Mouse (Mus musculus) myocyte (in vitro differentiated cells): Measurements from ENCODE around the gene Plekha5. TPM values are rescaled to one million over a fixed set of nuclear protein-coding genes. Genes with fewer than 3 reads are reported as not detected.

ENCODE experiments used
- H3K27me3 ChIP-seq: one replicate; pipeline ENCODE4 v1.6.1; 2011; ENCODE audit not compliant: control insufficient read depth, insufficient read depth, insufficient read length
- H3K36me3 ChIP-seq: one replicate; pipeline ENCODE4 v1.6.1; 2011; ENCODE audit not compliant: control insufficient read depth, insufficient read depth
- H3K4me2 ChIP-seq: one replicate; pipeline ENCODE4 v1.6.1; 2011; ENCODE audit warnings: low read depth, control low read depth
- H3K4me3 ChIP-seq: one replicate; pipeline ENCODE4 v1.5.1; 2011; ENCODE audit warnings: mild to moderate bottlenecking, control low read depth, moderate library complexity
- H3K79me2 ChIP-seq: one replicate; pipeline ENCODE4 v1.6.1; 2011; ENCODE audit not compliant: control insufficient read depth, insufficient read depth
- H3ac ChIP-seq: one replicate; pipeline ENCODE4 v1.6.1; 2011; ENCODE audit not compliant: control insufficient read depth, insufficient read length
- CEBPB ChIP-seq: IDR thresholded peaks from 2 replicates; pipeline ENCODE4 v1.6.1; 2011; ENCODE audit warnings: mild to moderate bottlenecking, moderate library complexity; ENCODE audit not compliant: poor library complexity, insufficient read depth, severe bottlenecking
- E2F4 ChIP-seq: IDR thresholded peaks from one replicate; pipeline ENCODE4 v1.6.1; 2011; ENCODE audit warnings: mild to moderate bottlenecking, control low read depth, moderate library complexity; ENCODE audit not compliant: insufficient read depth
- MAX ChIP-seq: IDR thresholded peaks from one replicate; pipeline ENCODE4 v1.6.1; 2011; ENCODE audit warnings: low read depth, mild to moderate bottlenecking, control low read depth
- MYOD1 ChIP-seq, 3 experiments: IDR thresholded peaks; one replicate each; pipeline ENCODE4 v1.6.1; 2011; ENCODE audit warnings: control low read depth in 2 of 3, low read depth in 2 of 3, mild to moderate bottlenecking in 2 of 3, moderate library complexity in 1 of 3; ENCODE audit not compliant: insufficient read length in 2 of 3, control insufficient read depth in 1 of 3
- MYOG ChIP-seq, 3 experiments: IDR thresholded peaks; one replicate each; pipeline ENCODE4 v1.6.1; 2011; ENCODE audit warnings: control low read depth in 2 of 3, low read depth in 2 of 3, mild to moderate bottlenecking in 2 of 3; ENCODE audit not compliant: insufficient read length in 2 of 3, control insufficient read depth in 1 of 3, insufficient read depth in 1 of 3
- POLR2A ChIP-seq: IDR thresholded peaks from one replicate; pipeline ENCODE4 v1.6.1; 2011; ENCODE audit warnings: low read depth, mild to moderate bottlenecking, control low read depth, moderate library complexity; ENCODE audit not compliant: insufficient read length
- POLR2AphosphoS2 ChIP-seq: IDR thresholded peaks from one replicate; pipeline ENCODE4 v1.6.1; 2011; ENCODE audit warnings: low read depth, control low read depth; ENCODE audit not compliant: insufficient read length
- REST ChIP-seq: IDR thresholded peaks from one replicate; pipeline ENCODE4 v1.6.1; 2011; ENCODE audit warnings: mild to moderate bottlenecking, control low read depth, moderate library complexity; ENCODE audit not compliant: insufficient read depth, insufficient read length
- SRF ChIP-seq: IDR thresholded peaks from one replicate; pipeline ENCODE4 v1.6.1; 2011; ENCODE audit warnings: low read depth; ENCODE audit not compliant: control insufficient read depth, insufficient read length
- TCF12 ChIP-seq: IDR thresholded peaks from one replicate; pipeline ENCODE4 v1.6.1; 2011; ENCODE audit warnings: mild to moderate bottlenecking, control low read depth; ENCODE audit not compliant: poor library complexity, insufficient read depth, severe bottlenecking
- TCF3 ChIP-seq: IDR thresholded peaks from one replicate; pipeline ENCODE4 v1.6.1; 2011; ENCODE audit warnings: low read depth, control low read depth; ENCODE audit not compliant: insufficient read length
- USF1 ChIP-seq: IDR thresholded peaks from one replicate; pipeline ENCODE4 v1.6.1; 2011; ENCODE audit warnings: low read depth, mild to moderate bottlenecking, control low read depth, moderate library complexity
- polyA plus RNA-seq: library from polyadenylated mRNA; unstranded; fragments of >200 nt; fragmentation: generic; extraction: Trizol; gene quantifications from one replicate; pipeline ENCODE4 v1.2.1, GENCODE M21; 2012; ENCODE audit warnings: missing spikeins

Plekha5 gene
- polyA plus RNA-seq, 1 experiment = 12.2 TPM

- H3K79me2 ChIP-seq = no peaks in the 10 kb centered on the region
- H3K36me3 ChIP-seq = no peaks in the 10 kb centered on the region
- TF ChIP-seq TCF12 = no peak
- no peak overlapping the region for H3ac ChIP-seq
- H3K27me3 ChIP-seq = no peaks in the 10 kb centered on the region
- no peak overlapping the region for H3K4me2 ChIP-seq
- H3K4me3 ChIP-seq = no peak overlapping the region
Measured at GRCm38 (mm10) chr6:140488673-140489072, 64.8 kb downstream of the Plekha5 start.

- no peaks in the 10 kb centered on the region for H3K79me2 ChIP-seq
- no peak overlapping the region for H3K4me3 ChIP-seq
- H3K27me3 ChIP-seq = no peaks in the 10 kb centered on the region
- no peaks in the 10 kb centered on the region for H3K36me3 ChIP-seq
- no peak for TF ChIP-seq TCF12
- no peak for TF ChIP-seq SRF
- TF ChIP-seq CEBPB = no peak
- no peak for TF ChIP-seq TCF3
- TF ChIP-seq USF1 = no peak
- no peak for TF ChIP-seq REST
- TF ChIP-seq MAX = no peak
- TF ChIP-seq POLR2A = no peak
- TF ChIP-seq MYOG (IDR thresholded peaks at IDR 0.05; ENCODE audit: control insufficient read depth in 1 of 3, insufficient read depth in 1 of 3, insufficient read length in 2 of 3, low read depth in 2 of 3) = no peak
- TF ChIP-seq MYOD1 (IDR thresholded peaks at IDR 0.05; ENCODE audit: control insufficient read depth in 1 of 3, insufficient read length in 2 of 3, low read depth in 2 of 3) = no peak
- no peak for TF ChIP-seq E2F4
- TF ChIP-seq POLR2AphosphoS2 = no peak
- no peak overlapping the region for H3ac ChIP-seq
- H3K4me2 ChIP-seq = no peak overlapping the region
Measured at GRCm38 (mm10) chr6:140489570-140489969, 65.7 kb downstream of the Plekha5 start.

DNA sequence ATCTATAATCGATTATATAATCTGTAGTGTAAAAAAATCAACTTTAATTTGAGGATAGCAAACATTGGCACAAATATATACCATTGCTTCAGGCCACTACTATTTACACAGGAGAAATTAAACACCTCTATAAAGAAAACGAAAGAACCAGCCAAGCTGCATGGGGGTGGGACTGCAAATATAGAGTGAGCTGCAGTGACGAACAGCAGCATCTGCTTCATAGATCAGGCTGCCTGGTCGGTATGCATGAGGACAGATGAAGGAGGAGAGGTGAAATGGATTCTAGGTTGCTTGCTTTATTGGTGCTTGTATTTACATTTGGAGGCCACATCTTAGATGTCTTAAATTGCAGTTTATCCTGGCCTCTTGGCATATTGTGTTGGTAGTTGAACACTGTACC is 66.4 kb downstream of the Plekha5 start:
- Histone ChIP-seq H3K4me3 (no peak overlapping the region), H3K27me3 (no peaks in the 10 kb centered on the region), H3K36me3 (no peaks in the 10 kb centered on the region), H3K4me2 (no peak overlapping the region), H3K79me2 (no peaks in the 10 kb centered on the region), H3ac (no peak overlapping the region)
- TF ChIP-seq POLR2AphosphoS2 (no peak), MYOD1 (IDR thresholded peaks at IDR 0.05; ENCODE audit: control insufficient read depth in 1 of 3, insufficient read length in 2 of 3, low read depth in 2 of 3) (peak in 2 of 3 experiments; percentile 89)

DNA sequence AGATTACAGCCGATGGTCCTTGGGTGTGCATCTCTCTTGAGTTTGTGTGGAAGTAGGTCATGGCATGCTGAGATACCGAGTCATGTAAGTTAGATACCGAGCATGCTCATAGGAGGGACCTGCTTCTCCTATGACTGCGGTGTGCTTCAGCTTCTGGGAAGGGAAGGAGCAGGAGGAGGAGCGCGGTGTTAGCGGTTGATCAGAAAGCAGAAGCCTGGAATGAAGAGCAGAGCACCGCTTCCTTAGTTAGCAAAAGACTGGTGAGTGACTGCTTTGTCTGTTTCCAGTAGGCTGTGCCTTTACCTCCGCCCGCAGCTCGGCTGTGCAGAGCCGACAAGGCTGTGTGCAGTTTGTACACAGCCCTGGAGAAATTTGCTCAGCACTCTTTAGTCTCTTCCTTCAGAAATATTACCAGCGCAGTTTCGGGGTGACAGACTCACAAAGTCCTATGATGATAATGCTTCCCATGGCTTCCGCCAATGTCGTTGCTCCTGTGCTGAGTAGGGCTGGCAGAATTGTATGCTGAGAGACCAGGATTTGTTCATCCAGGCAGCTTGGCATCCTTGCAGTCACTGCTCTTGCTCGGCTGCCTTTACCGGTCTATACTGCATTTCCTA is 67.2 kb downstream of the Plekha5 start:
- no peaks in the 10 kb centered on the region for H3K79me2 ChIP-seq
- no peak overlapping the region for H3ac ChIP-seq
- TF ChIP-seq MAX (no peak), REST (no peak), POLR2A (no peak), CEBPB (no peak), E2F4 (no peak), POLR2AphosphoS2 (no peak), TCF3 (no peak), MYOG (IDR thresholded peaks at IDR 0.05; ENCODE audit: control insufficient read depth in 1 of 3, insufficient read depth in 1 of 3, insufficient read length in 2 of 3, low read depth in 2 of 3) (no peak), SRF (no peak), USF1 (no peak), MYOD1 (IDR thresholded peaks at IDR 0.05; ENCODE audit: control insufficient read depth in 1 of 3, insufficient read length in 2 of 3, low read depth in 2 of 3) (no peak)
- H3K4me3 ChIP-seq = no peak overlapping the region
- no peaks in the 10 kb centered on the region for H3K27me3 ChIP-seq
- H3K36me3 ChIP-seq = no peaks in the 10 kb centered on the region
- no peak overlapping the region for H3K4me2 ChIP-seq

GRCm38 (mm10) chr6:140492043-140492442 is 68.2 kb downstream of the Plekha5 start:
- no peak for TF ChIP-seq POLR2A
- TF ChIP-seq MYOG (IDR thresholded peaks at IDR 0.05; ENCODE audit: control insufficient read depth in 1 of 3, insufficient read depth in 1 of 3, insufficient read length in 2 of 3, low read depth in 2 of 3) = no peak
- peak; percentile 40 for TF ChIP-seq USF1
- H3K4me2 ChIP-seq = no peak overlapping the region
- H3K27me3 ChIP-seq = no peaks in the 10 kb centered on the region
- no peak overlapping the region for H3K4me3 ChIP-seq
- no peaks in the 10 kb centered on the region for H3K79me2 ChIP-seq
- no peak overlapping the region for H3ac ChIP-seq
- H3K36me3 ChIP-seq = no peaks in the 10 kb centered on the region

DNA sequence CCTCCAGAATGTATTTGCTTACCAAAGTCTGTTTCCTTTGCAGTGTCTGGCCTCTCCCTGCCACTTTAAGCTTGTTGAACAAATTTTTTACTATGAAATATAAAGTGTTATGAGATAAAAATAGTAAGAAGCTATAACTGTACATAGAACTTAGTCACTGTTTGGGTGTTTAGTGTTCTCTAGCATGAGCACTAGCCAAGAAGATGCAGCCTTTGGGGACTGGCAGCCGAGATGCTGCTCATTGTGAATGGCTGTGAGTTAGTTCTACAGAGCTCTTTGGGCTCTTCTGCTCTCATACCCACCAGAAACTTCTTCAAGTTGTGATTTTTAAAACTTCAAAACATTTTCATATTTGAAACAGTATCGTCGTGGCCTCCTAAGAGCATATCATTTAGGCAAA is 74.2 kb downstream of the Plekha5 start:
- no peak overlapping the region for H3K4me2 ChIP-seq
- H3ac ChIP-seq = no peak overlapping the region
- no peaks in the 10 kb centered on the region for H3K79me2 ChIP-seq
- H3K4me3 ChIP-seq = no peak overlapping the region
- TF ChIP-seq POLR2A (no peak), POLR2AphosphoS2 (no peak), TCF3 (no peak), TCF12 (no peak), SRF (no peak), REST (no peak), MYOD1 (IDR thresholded peaks at IDR 0.05; ENCODE audit: control insufficient read depth in 1 of 3, insufficient read length in 2 of 3, low read depth in 2 of 3) (no peak), USF1 (no peak), MAX (no peak), CEBPB (no peak), E2F4 (no peak), MYOG (IDR thresholded peaks at IDR 0.05; ENCODE audit: control insufficient read depth in 1 of 3, insufficient read depth in 1 of 3, insufficient read length in 2 of 3, low read depth in 2 of 3) (no peak)
- H3K27me3 ChIP-seq = no peaks in the 10 kb centered on the region
- H3K36me3 ChIP-seq = no peaks in the 10 kb centered on the region
